Mouse (Mus musculus) hindbrain, embryonic 13.5 days (tissue): Measurements from ENCODE around the gene Gm47996. TPM values are rescaled to one million over a fixed set of nuclear protein-coding genes. Genes with fewer than 3 reads are reported as not detected.

Experiments used
- ATAC-seq: fragments of 200-750 bp; cut with Nextera tagmentation; 2 replicates; pipeline ENCODE4 v1.8.0; 2017; ENCODE audit warnings: moderate TSS enrichment; ENCODE audit not compliant: low FRiP score
- H3K27ac ChIP-seq: fragments of 300-500 bp; sonication (generic); 2 replicates; pipeline ENCODE4 v1.5.1; 2015; ENCODE audit warnings: inconsistent platforms, mild to moderate bottlenecking, moderate library complexity
- H3K27me3 ChIP-seq: fragments of 300-500 bp; sonication (generic); 2 replicates; pipeline ENCODE4 v1.6.1; 2015; ENCODE audit warnings: mild to moderate bottlenecking, inconsistent platforms
- H3K36me3 ChIP-seq: fragments of 300-500 bp; sonication (generic); 2 replicates; pipeline ENCODE4 v1.6.1; 2015; ENCODE audit warnings: mild to moderate bottlenecking, inconsistent platforms
- H3K4me1 ChIP-seq: fragments of 300-500 bp; sonication (generic); replicated peaks from 2 replicates; pipeline ENCODE4 v1.6.1; 2015; ENCODE audit warnings: inconsistent platforms
- H3K4me2 ChIP-seq: fragments of 300-500 bp; sonication (generic); 2 replicates; pipeline ENCODE4 v1.6.1; 2015; ENCODE audit warnings: inconsistent platforms, mild to moderate bottlenecking, moderate library complexity
- H3K4me3 ChIP-seq: fragments of 300-500 bp; sonication (generic); 2 replicates; pipeline ENCODE4 v1.5.1; 2015; ENCODE audit warnings: mild to moderate bottlenecking, inconsistent platforms
- H3K9ac ChIP-seq: fragments of 300-500 bp; sonication (generic); 2 replicates; pipeline ENCODE4 v1.6.1; 2015; ENCODE audit warnings: mild to moderate bottlenecking, inconsistent platforms
- H3K9me3 ChIP-seq: fragments of 300-500 bp; sonication (generic); 2 replicates; pipeline ENCODE4 v1.6.1; 2016; ENCODE audit warnings: inconsistent platforms
- WGBS: fragments of 180-500 bp; shearing (Covaris S2); methylation state at CpG from one replicate; pipeline ENCODE4 v1.1.7; 2015; 5-methylcytosine and 5-hydroxymethylcytosine counted together
- polyA plus RNA-seq: library from polyadenylated mRNA; unstranded; fragments of >200 nt; fragmentation: Nextera tagmentation; extraction: Ambion mirVana; gene quantifications from 2 replicates; pipeline ENCODE4 v1.2.1, GENCODE M21; 2015

Gm47996 gene
- polyA plus RNA-seq, 1 experiment from 2014 or later: not detected

DNA sequence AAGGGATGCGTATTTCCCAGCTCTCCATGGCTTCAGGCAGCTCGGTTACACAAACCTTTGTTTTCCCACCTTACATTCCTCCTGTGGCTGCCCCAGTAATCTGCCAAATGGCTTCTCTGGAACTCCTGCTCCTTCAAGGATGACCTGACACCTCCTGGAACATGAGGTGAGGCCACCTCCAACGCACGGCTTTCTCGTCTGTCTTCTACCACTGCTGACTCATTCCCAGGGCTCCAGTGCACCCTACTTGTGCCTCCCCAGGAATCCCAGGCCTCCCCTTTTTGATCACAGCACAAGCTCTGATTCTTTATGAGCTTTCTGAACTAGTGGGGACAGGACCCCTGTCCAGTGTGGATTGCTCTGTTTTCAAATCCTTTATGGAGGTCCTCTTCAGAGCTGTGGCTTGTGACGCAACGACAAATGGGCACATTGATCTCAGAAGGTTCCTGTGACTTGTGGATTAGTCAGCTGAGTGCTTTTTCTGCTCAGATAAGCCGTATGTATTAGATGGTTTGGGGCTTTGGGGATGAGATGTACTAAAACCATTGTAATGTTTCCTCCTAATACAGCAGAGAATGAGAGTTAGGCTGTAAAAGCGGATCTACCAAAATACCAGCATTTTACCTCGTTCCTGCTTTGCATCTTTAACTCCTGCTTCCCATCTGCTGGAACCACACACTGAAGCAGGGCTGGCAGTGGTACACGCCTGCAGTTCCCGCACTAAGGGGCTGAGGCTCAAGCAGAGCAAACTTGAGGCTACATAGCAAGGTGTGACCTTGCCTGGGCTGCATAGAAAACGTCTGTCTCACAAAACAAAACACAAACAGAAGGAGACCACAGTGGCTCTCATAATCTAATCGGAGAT, 48.4 kb downstream of the Gm47996 start:
- no peaks in the 10 kb centered on the region for H3K36me3 ChIP-seq
- no peak overlapping the region for H3K9ac ChIP-seq
- no peak overlapping the region for H3K27ac ChIP-seq
- WGBS: 78% methylated on average over 14 of the region's 14 CpGs
- H3K4me3 ChIP-seq: no peak overlapping the region
- H3K4me1 ChIP-seq: peaks cover 4% of the 10 kb centered on the region; the same call in 1 of the 2 replicates
- H3K4me2 ChIP-seq: no peak overlapping the region
- ATAC-seq: no peak
- H3K27me3 ChIP-seq: no peaks in the 10 kb centered on the region
- H3K9me3 ChIP-seq: no peaks in the 10 kb centered on the region

DNA sequence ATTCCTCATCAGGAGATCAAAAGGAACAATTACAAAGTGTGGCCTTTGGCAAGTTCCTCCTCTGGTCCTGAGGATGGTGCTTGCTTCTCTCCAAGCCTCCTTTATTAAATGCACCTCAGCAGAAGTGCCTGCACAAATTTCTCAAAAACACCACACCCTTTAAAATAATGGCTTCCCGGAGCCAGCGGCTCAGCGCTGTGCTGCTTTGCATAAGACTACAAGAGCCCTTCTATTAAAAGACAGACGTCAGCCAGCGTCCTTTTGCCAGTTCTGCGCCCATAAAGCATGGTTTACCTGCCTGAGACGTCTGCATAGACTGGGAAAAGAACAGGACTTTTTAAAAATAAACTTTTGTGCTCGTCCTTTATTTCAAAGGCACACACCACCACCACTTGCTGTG, 49.1 kb downstream of the Gm47996 start:
- Histone ChIP-seq H3K36me3 (no peaks in the 10 kb centered on the region), H3K27me3 (no peaks in the 10 kb centered on the region), H3K4me3 (no peak overlapping the region), H3K9me3 (no peaks in the 10 kb centered on the region), H3K4me2 (no peak overlapping the region), H3K27ac (no peak overlapping the region), H3K4me1 (peaks cover 4% of the 10 kb centered on the region; the same call in 1 of the 2 replicates), H3K9ac (no peak overlapping the region)
- ATAC-seq: no peak
- WGBS: 40% methylated on average over 8 of the region's 8 CpGs

Other genes with a start within 250 kb of the Gm47996 start
- 2.6 and 2.9 TPM in 2 replicates for gene Hmcn1, start 216.7 kb upstream of the Gm47996 start, polyA plus RNA-seq
- 0.23 TPM in 1 of 2 replicates, not detected in the other for gene Gm47985, start 27.6 kb upstream of the Gm47996 start, polyA plus RNA-seq
- gene Gm8947, start 17.8 kb upstream of the Gm47996 start, polyA plus RNA-seq: not detected in 2 replicates
- gene Gm47995, start 11.7 kb upstream of the Gm47996 start, polyA plus RNA-seq: not detected in 2 replicates
- not detected in 2 replicates for gene 3110040M04Rik, start 6.0 kb upstream of the Gm47996 start, polyA plus RNA-seq
- 276 and 277 TPM in 2 replicates for gene Ivns1abp, start 134.3 kb downstream of the Gm47996 start, polyA plus RNA-seq
- gene Swt1, start 218.3 kb downstream of the Gm47996 start, polyA plus RNA-seq: 20.6 and 22.7 TPM in 2 replicates
- 49.9 and 51.3 TPM in 2 replicates for gene Trmt1l, start 218.4 kb downstream of the Gm47996 start, polyA plus RNA-seq